Mouse (Mus musculus): ENCODE data around the gene Rreb1.

Rreb1 gene

DNA sequence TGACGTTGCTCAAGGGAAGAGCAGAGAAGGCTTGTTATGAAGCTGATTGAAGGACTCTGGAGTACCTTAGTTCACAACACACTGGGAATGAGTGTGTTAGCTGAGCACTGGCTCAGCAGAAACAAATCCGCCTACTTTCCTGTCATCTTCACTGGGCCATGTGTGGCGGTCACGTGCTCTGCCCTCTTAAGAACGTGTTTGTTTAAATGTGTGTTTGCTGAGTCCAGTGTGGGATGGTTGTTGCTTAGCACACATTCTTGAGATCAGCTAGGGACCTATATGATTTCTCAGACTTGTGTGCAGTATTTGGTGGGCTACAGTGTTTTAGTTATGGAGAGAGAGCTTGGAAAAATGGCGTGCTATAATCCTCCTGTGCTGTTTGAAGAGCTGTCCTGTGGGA, 133.8 kb downstream of the Rreb1 start:
- DNase-seq (ENCODE audit: low spot score in 2 of 2) = no peak

DNA sequence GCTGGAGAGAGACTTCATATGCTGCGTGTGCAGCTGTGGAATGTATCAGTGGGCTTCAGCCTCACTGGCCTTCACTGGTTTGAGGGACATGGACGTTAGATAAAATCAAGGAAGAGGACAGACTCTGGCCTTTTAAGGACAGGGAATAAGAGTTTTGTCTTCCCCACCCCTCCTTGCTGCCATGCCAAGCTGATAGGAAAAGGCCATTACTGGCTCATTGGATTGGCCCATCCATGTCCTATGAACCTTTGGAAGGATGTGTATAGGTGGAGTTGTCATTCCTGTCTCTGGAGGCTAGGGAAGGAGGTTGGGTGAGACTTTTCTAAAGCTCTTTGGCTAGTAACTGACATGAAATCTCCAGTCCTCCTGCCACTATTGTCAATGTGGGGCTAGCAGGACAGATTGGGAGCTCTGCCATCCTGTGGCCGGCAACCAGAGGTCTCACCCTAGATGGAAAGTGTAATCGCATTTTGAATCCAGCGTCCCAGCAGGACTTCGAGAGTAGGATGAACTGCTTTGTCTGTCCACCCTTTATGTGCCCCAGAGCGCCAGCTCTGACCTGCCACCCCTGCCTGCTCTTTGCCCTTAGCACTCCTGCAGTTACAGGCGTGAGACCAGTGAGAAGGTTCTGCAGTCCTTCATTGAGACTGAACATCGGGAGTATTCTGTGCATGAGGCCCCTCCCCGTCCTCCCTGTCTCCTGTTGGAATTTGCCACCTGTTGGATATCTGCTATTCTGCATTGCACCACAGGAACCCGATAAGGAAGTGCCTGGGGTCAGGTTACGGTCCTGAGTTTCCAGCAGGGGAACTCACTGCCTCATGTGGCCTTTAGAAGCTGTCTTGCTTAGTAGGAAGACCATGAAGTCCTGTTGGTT, 134.6 kb downstream of the Rreb1 start:
- no peak for DNase-seq (ENCODE audit: low spot score in 2 of 2)

DNA sequence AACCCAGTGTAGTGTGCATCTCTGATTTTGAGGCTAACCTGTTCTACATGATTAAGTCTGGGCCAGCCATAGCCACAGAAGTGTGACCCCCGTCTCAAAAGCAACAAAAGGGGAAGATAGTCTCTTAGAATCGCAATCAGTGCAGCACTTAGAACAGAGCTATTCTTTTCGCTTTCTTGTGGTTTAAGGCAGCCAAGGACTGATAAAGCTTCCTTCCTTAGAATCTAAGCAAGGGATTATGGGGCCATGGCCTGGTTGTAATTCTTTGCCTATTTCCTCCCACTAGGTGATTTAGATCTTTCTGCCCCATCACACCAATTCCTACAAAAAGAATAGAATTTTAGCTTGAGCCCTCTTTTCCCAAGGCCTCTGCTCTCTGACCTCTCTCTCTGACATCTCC, 135.8 kb downstream of the Rreb1 start:
- DNase-seq (ENCODE audit: low spot score in 2 of 2) = no peak

- DNase-seq (ENCODE audit: low spot score in 2 of 2) = no peak
Observed at GRCm38 (mm10) chr13:37918336-37919261, 140.4 kb downstream of the Rreb1 start.

GRCm38 (mm10) chr13:37919711-37920277, 141.6 kb downstream of the Rreb1 start:
- DNase-seq (ENCODE audit: low spot score in 2 of 2) = no peak

DNA sequence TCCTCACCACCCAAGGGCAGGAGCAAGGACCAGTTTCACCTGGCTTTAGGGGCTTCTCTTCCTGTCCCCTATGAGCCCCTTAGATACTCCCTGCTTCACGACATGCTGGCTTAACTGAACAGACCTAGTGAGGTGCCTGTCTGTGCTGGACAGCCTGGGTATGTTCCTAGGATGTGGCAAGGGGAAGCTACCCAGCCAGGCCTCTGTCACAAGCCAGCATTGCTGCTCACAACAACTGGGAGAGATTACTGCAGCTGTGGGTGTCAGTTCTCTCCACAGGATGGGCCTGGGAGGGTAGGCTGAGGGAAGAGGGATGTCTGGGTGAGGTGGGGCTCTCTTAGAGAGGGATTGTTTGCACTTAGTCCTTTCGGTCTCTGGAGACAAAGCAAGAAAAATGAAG, 142.5 kb downstream of the Rreb1 start:
- no peak for DNase-seq (ENCODE audit: low spot score in 2 of 2)

GRCm38 (mm10) chr13:37923091-37923490, 144.9 kb downstream of the Rreb1 start:
- no peak for DNase-seq (ENCODE audit: low spot score in 2 of 2)

DNA sequence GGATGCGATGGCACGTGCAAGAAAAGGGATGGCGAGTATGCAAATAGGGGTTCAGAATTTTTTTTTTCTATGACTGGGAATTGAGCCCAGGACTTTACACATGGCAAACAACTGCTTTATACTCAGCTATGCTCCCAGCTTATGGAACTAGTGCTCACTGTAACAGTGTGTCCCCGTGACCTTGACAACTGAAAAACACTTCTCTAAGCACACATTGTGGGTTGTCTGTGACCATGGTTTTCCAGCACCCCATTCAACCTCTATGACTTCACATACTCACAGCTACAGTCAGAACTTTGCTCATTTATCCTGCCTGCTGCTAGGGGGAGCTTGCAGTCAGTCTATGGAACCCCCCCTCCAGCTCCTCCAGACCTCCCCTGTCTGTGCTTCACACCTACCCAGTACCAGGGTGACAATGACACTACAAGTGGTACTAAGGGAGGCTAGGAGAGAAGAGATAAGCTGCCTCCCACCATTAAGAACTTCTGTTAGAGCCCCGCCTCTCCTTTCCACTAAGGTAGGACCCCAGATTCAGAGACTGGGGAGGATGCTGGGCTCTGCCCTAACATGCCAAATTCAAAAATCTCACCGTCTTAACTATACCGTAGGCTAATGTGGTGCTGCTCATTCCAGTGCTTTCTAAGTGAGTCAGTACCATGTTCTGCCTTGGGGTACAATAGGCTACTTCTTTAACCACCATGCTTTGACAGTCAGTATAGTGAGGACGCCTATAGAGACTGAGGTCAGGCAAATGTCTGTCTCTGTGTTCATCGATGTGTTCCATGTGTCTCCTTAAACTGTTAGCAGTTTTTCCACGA, 145.7 kb downstream of the Rreb1 start:
- no peak for DNase-seq (ENCODE audit: low spot score in 2 of 2)

- DNase-seq (ENCODE audit: low spot score in 2 of 2) = no peak
Observed at GRCm38 (mm10) chr13:37924461-37924948, 146.3 kb downstream of the Rreb1 start.

DNA sequence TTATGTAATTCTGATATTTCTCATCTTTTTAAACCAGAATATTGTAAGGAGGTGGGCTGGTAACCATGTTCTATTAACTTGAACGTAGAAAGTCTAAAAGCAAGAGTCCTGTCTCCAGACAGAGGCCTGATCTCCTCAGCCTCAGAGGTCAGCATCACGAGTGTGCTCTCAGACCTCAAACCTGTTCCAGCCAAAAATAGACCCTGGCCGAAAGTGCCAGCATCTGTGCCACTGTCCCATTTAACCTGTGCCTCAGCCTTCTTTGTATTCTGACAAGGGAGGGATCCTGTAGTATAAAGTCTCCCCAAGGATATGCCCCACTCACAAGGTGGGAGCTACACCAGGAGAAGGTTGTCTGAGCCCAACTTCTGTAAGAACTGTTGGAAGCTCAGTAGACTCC, 148.2 kb downstream of the Rreb1 start:
- no peak for DNase-seq (ENCODE audit: low spot score in 2 of 2)

GRCm38 (mm10) chr13:37929532-37929931, 151.3 kb downstream of the Rreb1 start:
- no peak for DNase-seq (ENCODE audit: low spot score in 2 of 2)

DNA sequence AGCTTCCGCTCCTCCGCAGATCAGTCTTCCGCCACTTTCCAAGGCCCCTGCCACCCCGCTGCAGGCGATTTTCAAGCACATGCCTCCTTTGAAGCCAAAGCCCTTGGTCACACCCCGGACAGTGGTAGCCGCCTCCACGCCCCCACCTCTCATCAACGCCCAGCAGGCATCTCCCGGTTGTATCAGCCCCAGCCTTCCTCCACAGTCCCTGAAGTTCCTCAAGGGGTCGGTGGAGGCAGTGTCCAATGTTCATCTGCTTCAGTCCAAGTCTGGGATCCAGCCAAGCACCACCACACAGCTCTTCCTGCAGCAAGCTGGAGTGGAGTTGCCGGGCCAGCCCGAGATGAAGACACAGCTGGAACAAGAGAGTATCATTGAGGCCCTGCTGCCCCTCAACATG, 151.9 kb downstream of the Rreb1 start:
- DNase-seq (ENCODE audit: low spot score in 2 of 2) = no peak

- no peak for DNase-seq (ENCODE audit: low spot score in 2 of 2)
Observed at GRCm38 (mm10) chr13:37930621-37931020, 152.4 kb downstream of the Rreb1 start.

DNA sequence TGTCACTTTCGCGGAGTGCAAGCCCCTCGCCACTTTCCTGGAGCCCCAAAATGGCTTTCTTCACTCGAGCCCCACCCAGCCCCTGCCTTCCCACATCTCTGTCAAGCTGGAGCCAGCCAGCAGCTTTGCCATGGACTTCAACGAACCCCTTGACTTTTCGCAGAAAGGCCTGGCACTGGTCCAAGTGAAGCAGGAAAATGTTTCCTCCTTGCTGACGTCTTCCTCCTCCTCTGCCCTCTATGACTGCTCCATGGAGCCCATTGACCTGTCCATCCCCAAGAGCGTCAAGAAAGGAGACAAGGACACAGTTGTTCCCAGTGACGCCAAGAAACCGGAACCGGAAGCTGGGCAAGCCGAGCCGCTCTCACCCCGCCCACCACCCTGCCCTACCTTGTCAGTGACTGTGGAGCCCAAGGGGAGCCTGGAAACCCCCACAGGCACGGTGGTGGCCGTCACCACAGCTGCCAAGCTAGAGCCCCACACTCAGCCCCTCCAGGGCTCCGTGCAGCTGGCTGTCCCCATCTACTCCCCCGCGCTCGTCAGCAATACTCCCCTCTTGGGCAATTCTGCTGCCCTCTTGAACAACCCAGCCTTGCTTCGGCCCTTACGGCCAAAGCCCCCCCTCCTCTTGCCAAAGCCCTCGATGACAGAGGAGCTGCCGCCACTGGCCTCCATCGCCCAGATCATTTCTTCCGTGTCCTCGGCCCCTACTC, 153.2 kb downstream of the Rreb1 start:
- DNase-seq (ENCODE audit: low spot score in 2 of 2) = no peak

- no peak for DNase-seq (ENCODE audit: low spot score in 2 of 2)
Observed at GRCm38 (mm10) chr13:37934075-37934474, 155.9 kb downstream of the Rreb1 start.

DNA sequence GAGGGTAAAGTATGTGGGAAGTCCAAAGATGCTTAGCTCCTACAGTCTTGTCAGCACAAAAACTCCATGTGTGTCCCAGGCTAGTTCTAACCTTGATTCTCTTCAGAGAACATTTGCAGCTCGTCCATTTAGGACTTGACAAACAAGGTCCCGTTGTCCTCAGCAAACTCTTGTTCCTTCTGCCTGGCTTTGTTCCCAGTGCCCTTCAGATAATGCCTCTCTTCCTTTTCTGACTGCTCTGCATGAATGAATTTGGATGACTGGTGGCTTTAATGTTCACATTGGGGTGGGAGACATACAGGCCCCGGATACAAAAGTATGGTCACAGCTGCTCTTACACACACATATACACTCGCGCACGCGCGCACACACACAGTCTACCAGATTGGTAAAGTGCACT, 156.7 kb downstream of the Rreb1 start:
- DNase-seq (ENCODE audit: low spot score in 2 of 2) = no peak

GRCm38 (mm10) chr13:37936351-37936750, 158.2 kb downstream of the Rreb1 start:
- no peak for DNase-seq (ENCODE audit: low spot score in 2 of 2)

DNA sequence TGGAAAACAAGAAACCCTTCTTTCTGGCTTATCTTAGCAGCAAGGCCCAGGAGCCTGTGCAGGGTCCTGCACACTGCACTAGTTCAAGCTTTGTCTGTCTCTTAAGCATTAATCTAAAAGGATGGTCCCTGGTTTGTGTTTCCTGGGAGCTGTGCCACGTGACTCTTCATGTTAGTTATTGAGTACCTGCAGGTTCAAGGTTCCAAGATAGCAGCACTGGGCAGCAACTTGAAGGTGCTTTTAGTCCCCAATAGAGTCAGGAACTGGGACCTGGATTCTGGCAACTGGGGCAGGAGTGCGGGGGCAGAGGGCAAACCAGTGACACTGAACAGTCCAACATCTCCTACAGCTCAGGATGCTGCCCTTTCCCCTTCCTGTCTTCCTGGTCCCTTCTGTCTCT, 162.0 kb downstream of the Rreb1 start:
- no peak for DNase-seq (ENCODE audit: low spot score in 2 of 2)

- no peak for DNase-seq (ENCODE audit: low spot score in 2 of 2)
Observed at GRCm38 (mm10) chr13:37940649-37941048, 162.4 kb downstream of the Rreb1 start.

DNA sequence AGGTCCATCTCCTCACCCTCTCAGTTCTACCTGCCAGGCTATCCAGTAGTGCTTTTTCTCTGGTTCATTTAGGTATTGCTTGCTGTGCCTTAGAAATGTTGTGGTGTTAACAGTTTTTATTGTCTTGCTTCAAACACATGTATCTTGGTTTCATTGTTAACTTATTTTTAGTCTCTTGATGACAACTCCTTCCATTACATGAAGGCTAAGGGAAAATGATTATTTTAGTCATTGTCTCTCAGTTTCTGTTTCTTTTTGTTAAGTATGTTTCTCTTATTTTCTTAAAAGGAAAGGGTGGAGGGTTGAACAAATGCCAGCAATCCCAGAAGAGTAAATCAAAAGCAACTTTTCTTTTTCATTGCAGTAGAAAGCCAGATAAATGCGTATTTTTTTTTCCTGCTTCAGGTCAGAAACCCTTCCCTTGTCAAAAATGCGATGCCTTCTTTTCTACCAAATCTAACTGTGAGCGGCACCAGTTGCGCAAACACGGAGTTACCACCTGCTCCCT, 163.0 kb downstream of the Rreb1 start:
- no peak for DNase-seq (ENCODE audit: low spot score in 2 of 2)
